Mouse (Mus musculus) left cerebral cortex, adult 9 months (tissue): ENCODE results near the gene Cfap61.

Experiments
- DNase-seq, 2 experiments: peaks; one replicate each; pipeline ENCODE4 v3.0.0; 2022; ENCODE audit warnings: low spot score in 2 of 2

The Cfap61 gene

DNA sequence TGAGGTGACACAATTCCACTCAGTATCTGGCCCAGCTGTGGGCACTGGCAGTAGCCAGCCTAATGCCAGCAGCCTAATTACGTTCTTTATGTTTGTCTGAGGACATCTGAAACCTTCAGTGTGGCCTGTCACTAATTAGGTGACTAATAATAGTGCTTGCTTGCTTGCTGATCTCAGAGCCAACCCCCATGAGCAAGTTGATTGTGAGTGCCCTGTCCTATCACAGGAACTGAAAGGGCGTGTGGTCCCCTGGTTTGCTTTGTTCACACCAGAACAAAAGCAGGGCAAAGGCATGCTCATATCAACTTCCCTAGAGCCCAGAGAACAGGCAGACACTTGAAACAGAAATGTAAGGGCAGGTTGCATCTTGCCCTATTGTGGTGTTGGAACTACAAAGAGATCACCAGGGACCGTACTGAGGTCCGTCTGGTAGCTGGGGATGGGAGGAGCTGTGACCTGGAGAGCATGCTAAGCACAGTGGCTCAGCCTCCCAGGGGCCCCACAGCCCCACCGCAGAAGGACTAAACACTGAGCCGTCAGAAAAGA, 148.8 kb downstream of the Cfap61 start:
- DNase-seq, result no peak

DNA sequence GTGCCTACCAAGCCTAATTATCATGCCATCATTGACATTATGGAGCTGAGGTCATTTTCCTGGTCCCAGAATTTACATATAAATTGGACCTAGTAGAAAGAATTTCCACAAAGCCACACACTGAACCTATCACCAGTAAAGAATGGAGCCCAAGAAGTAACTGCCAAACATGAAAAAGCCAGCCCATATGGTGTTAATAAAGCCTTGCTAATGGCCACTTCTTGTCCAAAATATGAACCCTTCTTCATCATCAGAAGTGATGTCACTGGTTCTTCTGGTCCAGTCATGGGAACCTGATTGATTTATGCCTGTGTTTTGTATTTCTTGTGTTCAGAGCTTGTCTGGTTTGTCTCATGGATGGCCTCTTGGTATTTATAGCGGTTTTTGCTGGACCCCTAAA, 152.8 kb downstream of the Cfap61 start:
- DNase-seq, result no peak

DNA sequence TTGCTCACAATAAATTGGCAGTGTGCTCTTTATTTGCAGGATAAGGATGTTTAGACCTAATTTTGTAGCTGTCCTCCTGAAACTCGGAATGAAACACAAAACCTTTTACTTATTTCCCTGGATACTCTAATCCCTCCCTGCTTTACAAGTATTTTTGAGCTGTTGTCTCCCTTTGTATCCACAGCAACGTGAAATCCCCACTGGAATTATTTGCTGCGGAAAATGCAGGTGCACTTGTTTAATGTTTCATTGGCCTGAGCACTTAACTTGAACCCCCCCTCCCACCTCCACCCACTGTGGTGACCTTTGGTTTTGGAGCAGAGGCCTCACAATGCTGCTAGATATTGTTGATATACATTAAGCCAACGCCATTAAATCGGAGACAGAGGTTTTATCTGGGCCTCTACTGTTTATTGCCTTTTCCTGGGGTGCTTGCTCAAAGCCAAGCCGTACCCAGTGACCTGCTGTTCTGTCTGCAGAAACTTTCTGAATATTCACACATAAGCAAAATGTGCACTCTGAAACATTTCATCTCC, 154.6 kb downstream of the Cfap61 start:
- no peak for DNase-seq

GRCm38 (mm10) chr2:146097532-146097931, 162.9 kb downstream of the Cfap61 start:
- DNase-seq, result no peak

DNA sequence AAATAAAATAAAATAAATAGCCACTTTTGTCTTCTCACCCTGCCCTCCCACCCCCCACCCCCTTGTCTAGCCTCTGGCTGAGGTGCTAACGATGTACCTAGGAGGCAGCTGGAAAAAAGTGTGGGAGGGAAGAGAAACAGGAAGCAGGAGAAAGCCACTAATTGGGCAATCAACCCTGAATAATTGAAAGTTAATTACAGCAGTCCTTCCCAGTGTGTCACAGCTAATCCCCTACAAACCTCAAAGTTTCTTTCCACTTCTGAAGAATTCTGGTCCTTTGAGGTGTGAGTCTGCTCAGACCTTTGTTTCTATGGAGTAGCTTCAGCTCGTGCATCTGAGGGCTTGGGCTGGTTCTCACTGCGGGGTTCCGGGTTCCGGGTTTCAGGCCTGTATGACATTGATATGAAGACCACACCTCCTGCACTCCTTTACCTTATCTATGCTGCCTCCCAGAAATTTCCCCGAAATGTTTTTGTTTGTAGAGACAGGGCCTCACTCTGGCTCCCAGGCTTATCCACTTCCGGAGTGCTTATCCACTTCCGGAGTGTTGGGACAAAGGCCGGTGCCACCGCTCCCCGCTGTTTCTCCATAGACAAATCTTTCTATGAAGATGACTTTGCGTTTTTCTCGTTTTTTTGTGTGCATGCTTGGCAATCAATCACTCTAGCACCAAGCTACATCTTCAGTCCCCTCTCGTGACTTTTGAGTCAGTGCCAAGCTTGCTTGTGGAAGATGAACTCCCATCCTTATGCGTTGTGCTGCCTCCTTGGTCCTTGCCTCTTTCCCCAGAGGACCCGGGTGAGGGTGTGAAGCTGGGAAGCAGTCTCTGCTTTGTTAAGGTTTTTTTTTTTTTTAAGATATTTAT, 164.5 kb downstream of the Cfap61 start:
- no peak for DNase-seq

DNA sequence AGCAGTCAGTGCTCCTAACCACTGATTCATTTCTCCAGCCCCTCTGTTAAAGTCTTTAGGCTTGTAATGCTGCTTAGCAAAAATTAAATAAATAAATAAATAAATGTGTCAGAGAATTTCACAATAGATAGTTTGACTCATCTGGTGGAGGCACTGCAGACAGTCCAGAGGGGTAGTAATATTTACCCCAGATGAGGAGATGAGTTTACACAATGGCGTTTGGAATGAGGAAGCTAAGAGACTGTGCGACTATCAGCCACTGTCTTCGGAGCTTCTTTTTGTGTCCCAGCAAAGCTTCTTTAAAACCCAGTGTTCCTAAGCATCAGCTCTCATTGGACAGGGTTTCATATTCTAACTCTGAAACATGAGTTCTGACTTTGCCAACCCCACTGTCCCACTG, 165.3 kb downstream of the Cfap61 start:
- DNase-seq, result no peak

DNA sequence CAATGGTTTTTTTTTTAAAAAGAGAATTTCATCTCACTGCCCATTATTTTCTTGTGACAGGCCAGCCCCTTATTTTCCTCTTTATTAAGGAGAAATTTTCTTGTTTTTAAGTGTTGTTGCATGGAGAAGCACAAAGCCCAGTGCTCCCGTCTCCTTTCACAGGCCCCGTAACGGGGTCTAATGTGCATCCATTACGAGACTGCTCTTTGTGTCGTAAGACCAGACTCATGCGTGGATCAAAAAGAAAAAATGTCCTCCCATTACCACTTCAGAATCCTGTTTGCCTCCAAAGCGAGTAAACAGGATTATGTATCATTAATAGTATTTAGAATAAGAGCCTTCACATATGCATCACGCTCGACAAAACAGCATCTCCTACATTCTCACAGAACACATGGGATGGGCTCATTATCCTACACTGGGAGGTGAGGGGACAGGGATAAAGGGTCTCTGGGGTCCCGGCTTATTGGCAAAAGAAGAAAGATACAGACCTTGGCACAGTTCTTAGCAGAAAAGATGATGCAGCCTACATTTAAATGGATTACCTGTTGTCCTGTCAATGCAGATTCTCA, 166.0 kb downstream of the Cfap61 start:
- DNase-seq, result no peak

- no peak for DNase-seq
These were observed 168.0 kb downstream of the Cfap61 start for GRCm38 (mm10) chr2:146102600-146102999.

DNA sequence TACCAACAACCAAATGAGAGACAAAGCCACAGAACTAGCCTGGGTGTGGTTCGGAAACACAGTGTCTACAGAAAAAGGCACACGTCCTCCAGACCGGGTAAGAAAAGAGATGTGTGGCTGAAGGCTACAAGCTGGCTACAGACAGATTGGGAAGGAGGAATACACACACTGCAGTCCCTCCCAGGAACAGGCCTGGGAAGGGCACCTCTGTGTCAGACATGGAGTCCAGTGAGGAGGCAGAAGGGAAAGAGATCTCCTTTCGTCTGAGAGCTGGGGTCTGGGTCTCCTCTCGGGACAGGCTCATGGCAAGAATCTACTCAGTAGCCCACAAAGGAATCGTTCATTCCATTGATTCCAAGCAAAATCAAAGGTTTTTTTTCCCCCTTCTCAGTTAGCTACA, 170.8 kb downstream of the Cfap61 start:
- no peak for DNase-seq

- DNase-seq, result no peak
These were observed 173.4 kb downstream of the Cfap61 start for GRCm38 (mm10) chr2:146107980-146108379.

- DNase-seq, result no peak
These were observed 175.3 kb downstream of the Cfap61 start for GRCm38 (mm10) chr2:146109921-146110320.

DNA sequence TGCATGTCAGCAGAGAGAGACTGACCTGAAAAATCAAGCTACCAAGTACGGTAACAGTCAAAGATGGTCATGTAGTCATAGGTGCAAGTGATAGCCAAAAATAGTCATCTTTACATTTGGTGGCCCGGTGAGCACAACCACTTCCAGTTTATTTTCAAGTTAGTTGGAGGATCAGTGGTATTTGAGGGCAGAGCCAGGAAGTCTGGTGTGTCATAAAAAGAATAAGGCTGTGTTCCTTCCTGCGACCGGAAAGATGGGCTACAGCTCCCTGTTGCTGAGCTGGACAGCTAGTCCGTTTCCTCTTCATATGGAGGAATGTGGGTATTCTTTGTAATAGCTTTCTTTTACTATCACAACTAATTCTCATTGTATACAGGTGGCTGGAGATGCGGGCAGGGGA, 181.7 kb downstream of the Cfap61 start:
- DNase-seq, result no peak

- no peak for DNase-seq
These were observed 182.1 kb downstream of the Cfap61 start for GRCm38 (mm10) chr2:146116726-146117125.

DNA sequence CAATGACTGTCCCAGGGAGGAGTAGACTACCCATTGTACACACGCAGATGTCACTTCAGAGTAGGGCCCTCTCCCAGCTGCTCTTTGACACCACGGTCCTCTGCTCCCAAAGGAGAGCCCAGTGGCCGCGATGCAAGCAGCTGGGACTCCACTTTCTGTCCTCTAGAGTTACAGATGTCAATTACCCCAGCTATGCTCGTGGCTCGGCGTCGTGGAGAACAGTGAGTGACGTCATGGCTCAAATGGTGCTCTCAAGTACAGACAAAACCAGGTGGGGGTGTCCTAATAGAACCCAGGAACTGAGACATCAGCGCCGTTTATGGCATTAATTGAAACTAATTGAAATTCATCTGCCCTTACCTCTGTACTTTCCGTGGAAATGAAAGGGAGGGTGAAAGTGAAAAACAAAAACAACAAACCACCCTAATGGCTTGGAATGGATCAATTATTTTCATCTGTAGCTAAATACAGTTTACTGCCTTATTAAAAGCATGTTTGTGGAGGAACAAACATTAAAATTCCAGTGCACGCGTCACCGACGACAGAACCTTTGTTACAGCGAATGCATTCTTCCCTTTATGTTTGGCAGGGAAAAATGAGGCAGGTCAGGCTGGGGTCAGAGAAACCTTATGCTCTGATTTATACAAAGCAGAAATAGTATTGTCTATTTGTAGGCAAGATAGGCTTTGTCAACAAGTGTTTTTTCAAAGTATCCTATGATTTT, 182.8 kb downstream of the Cfap61 start:
- DNase-seq, result no peak

DNA sequence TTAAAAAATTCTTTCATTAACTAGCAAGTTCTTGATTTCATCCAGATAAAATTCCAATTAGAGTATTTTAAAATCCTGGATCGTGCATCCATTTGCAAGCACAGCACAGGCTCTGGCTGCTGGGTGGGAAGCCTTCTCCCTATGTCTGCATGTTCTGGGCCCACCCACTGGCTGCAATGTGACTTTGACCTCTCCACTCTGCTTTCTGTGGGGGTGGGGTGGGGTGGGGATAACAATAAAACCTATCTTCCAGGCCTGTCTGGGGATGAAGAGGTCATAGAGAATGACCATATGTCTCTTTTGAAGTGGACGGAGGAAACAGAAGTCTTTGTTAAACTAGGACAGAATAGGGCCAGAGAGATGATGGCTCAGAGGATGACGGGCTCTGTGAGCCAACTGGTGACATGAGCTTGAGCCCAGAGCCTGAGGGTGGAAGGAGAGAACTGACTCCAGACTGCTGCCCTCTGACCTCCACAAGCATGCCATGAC, 183.4 kb downstream of the Cfap61 start:
- DNase-seq, result no peak

GRCm38 (mm10) chr2:146121551-146121950, 187.0 kb downstream of the Cfap61 start:
- DNase-seq, result no peak

- DNase-seq, result no peak
These were observed 190.5 kb downstream of the Cfap61 start for GRCm38 (mm10) chr2:146125129-146125528.

GRCm38 (mm10) chr2:146128622-146129021, 194.0 kb downstream of the Cfap61 start:
- DNase-seq, result no peak

- no peak for DNase-seq
These were observed 195.9 kb downstream of the Cfap61 start for GRCm38 (mm10) chr2:146130514-146130913.

DNA sequence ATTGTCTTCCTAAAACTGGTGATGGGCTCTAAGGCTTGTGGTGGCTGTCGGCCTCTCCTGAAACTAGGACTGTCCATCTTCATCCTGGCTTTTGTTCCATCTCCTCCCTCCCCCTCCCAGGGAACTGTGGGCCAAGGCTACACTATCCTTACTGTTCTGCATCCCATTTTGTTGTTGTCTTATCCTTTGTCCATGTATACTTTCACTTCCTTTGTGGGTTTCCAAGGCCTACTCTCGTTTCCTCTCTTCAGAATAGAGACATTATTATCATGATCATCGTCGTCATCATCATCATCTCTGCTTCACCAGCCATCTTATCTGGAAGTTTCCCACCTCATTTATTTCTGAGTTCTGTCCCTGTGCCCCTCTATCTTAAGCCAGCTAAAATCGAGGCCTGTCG, 199.7 kb downstream of the Cfap61 start:
- no peak for DNase-seq

GRCm38 (mm10) chr2:146140711-146141110, 206.1 kb downstream of the Cfap61 start:
- no peak for DNase-seq

- no peak for DNase-seq
These were observed 212.7 kb downstream of the Cfap61 start for GRCm38 (mm10) chr2:146147306-146147705.
